Mouse (Mus musculus): ENCODE measurements at regions not wholly inside any gene's neighbourhood (a gene's known extent, or its start where the extent isn't known, plus 50 kb on each side); places are given as distances from the start of the nearest gene placed in this dataset.

DNA sequence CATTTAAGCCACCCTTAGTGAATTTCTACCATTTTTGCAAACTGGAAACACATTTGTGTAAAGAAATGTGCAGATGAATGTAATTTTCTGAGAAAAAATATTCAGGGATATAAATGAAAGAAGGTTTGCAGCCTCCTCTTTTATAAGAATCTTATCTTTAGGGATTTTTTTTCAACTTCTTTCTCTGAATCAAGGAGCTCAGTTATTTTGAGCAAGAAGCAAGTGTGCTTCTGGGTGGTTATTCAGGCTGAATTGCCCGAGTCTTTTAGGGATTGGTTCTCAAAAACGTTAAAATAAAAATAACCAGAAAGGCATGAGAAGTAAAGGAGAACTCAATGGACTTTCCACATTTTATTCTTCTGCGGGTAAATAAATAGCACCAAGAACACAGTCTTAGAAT lies 666.0 kb upstream of the Map3k7 start:
- TF ChIP-seq E2F4 (IDR thresholded peaks at IDR 0.05; ENCODE audit: insufficient read depth) (no peak), POLR2A (IDR thresholded peaks at IDR 0.05; ENCODE audit: insufficient read length, low read depth) (no peak), USF1 (IDR thresholded peaks at IDR 0.05; ENCODE audit: low read depth) (no peak), CEBPB (IDR thresholded peaks at IDR 0.05; ENCODE audit: insufficient read depth, poor library complexity, severe bottlenecking) (no peak), TCF12 (IDR thresholded peaks at IDR 0.05; ENCODE audit: insufficient read depth, poor library complexity, severe bottlenecking) (no peak), POLR2AphosphoS2 (IDR thresholded peaks at IDR 0.05; ENCODE audit: insufficient read length, low read depth) (no peak), MYOD1 (IDR thresholded peaks at IDR 0.05; ENCODE audit: control insufficient read depth in 1 of 3, insufficient read length in 2 of 3, low read depth in 2 of 3) (no peak), MAX (IDR thresholded peaks at IDR 0.05; ENCODE audit: low read depth) (no peak), SRF (IDR thresholded peaks at IDR 0.05; ENCODE audit: control insufficient read depth, insufficient read length, low read depth) (no peak), REST (IDR thresholded peaks at IDR 0.05; ENCODE audit: insufficient read depth, insufficient read length) (no peak), TCF3 (IDR thresholded peaks at IDR 0.05; ENCODE audit: insufficient read length, low read depth) (no peak), MYOG (IDR thresholded peaks at IDR 0.05; ENCODE audit: control insufficient read depth in 1 of 3, insufficient read depth in 1 of 3, insufficient read length in 2 of 3, low read depth in 2 of 3) (no peak)
